Mouse (Mus musculus) cerebellum, adult 2 months (tissue): Measurements from ENCODE around the gene Wdfy2. TPM values are rescaled to one million over a fixed set of nuclear protein-coding genes. Genes with fewer than 3 reads are reported as not detected.

Experiments used
- DNase-seq, 2 experiments: peaks; one replicate each; pipeline ENCODE4 v3.0.0; 2021
- H3K27ac ChIP-seq: fragments of 200-500 bp; 2 replicates; pipeline ENCODE4 v1.5.1; 2012; ENCODE audit warnings: low read length, control low read depth, inconsistent platforms; ENCODE audit not compliant: insufficient read depth
- H3K27me3 ChIP-seq: fragments of 200-500 bp; 2 replicates; pipeline ENCODE4 v1.6.1; 2012; ENCODE audit warnings: inconsistent platforms, mild to moderate bottlenecking, low read length, moderate library complexity; ENCODE audit not compliant: control insufficient read depth, insufficient read depth
- H3K4me1 ChIP-seq: fragments of 200-500 bp; 2 replicates; pipeline ENCODE4 v1.6.1; 2011; ENCODE audit warnings: low read length; ENCODE audit not compliant: control insufficient read depth, insufficient read depth
- H3K4me3 ChIP-seq: fragments of 200-500 bp; replicated peaks from 2 replicates; pipeline ENCODE3; 2011; ENCODE audit warnings: mild to moderate bottlenecking, low read depth, low read length, control low read depth; ENCODE audit not compliant: insufficient read depth
- CTCF ChIP-seq: fragments of 200-500 bp; IDR thresholded peaks from 2 replicates; pipeline ENCODE4 v1.5.1; 2011; ENCODE audit warnings: low read depth, mild to moderate bottlenecking, control low read depth, low read length, moderate library complexity, borderline replicate concordance; ENCODE audit not compliant: insufficient read depth
- POLR2A ChIP-seq: fragments of 200-500 bp; IDR thresholded peaks from 2 replicates; pipeline ENCODE4 v1.6.1; 2011; ENCODE audit warnings: low read length, control low read depth, borderline replicate concordance; ENCODE audit not compliant: insufficient read depth
- WGBS: fragments of 180-500 bp; shearing (Covaris S2); methylation state at CpG from one replicate; pipeline ENCODE4 v1.1.7; 2018; 5-methylcytosine and 5-hydroxymethylcytosine counted together
- polyA plus RNA-seq: library from polyadenylated mRNA; depleted of rRNA; stranded (reverse); fragments of >200 nt; gene quantifications from 2 replicates; pipeline ENCODE4 v1.2.3, GENCODE M21; 2012

Wdfy2 gene
- polyA plus RNA-seq, 1 experiment = 15.8 TPM

DNA sequence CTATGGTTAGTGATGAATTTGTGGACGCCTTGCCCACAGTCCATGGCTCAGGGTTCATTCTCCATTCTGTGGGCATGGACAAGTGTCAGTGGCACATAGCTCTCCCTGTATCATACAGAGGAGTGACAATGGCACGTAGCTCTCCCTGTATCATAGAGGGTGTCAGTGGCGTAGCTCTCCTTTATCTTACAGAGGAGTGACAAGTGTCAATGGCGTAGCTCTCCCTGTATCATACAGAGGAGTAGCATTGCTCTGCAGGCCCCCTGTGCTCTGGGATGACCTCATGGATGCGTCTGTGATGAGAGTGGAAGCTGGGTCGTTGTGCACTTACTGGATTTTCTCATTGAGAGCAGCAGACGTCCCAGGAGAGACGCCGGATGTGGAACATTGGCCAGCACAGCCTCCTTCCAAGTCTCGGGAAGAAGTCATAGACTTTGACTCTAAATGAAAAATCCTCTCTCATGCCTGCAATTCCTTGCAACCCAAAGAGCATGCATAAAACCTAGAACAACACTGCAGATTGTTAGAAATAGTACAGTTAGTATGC is 79.1 kb downstream of the Wdfy2 start:
- no peaks in the 10 kb centered on the region for H3K27me3 ChIP-seq
- DNase-seq = no peak
- 81% methylated on average over 10 of the region's 10 CpGs for WGBS
- H3K4me1 ChIP-seq = peaks cover 7% of the 10 kb centered on the region
- H3K27ac ChIP-seq = no peak overlapping the region
- no peak for TF ChIP-seq POLR2A
- TF ChIP-seq CTCF = no peak
- no peak overlapping the region for H3K4me3 ChIP-seq

DNA sequence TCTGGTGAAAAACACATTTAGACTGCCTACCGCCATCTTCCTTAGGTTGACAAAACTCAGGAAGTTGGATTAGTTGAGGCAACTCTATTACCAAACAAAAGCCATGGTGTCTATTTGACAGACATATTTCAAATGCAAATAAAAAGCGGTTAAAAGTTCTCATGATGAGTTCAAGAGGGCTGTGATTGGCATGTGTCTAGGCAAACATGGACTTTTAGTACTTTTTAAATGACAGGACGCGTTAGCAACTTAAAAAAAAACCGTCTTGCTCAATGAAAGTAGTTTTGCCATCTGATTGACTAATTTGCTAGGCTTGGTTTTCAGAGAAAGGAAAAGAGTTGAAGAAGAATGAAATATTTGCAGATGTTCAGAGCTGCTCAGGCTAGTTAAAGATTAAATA is 83.9 kb downstream of the Wdfy2 start:
- H3K4me1 ChIP-seq = peaks cover 4% of the 10 kb centered on the region
- no peak for DNase-seq
- H3K4me3 ChIP-seq = no peak overlapping the region
- WGBS = 96% methylated on average over 5 of the region's 5 CpGs
- no peaks in the 10 kb centered on the region for H3K27me3 ChIP-seq
- TF ChIP-seq POLR2A (no peak), CTCF (no peak)
- H3K27ac ChIP-seq = no peak overlapping the region

DNA sequence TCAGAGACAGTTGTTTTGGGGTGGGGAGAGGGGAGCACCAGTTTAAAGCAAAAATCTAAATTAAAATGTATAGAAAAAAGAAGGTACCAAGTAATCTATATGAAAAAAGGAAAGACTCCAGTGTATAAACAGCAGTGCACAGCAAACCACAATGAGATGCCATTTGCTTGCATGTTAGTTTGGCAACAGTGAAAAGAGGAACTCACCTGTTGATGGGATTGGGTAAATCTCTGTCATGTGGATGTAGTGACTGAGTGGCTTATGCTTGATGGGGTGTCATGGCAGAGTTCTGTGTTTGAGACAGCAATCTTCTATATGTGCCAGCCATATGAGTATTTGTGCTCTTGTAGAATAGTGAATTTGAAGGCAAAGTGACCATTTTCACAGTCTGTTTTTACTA is 85.2 kb downstream of the Wdfy2 start:
- Histone ChIP-seq H3K4me1 (peaks cover 5% of the 10 kb centered on the region), H3K4me3 (no peak overlapping the region), H3K27ac (no peak overlapping the region), H3K27me3 (no peaks in the 10 kb centered on the region)
- no peak for DNase-seq
- TF ChIP-seq POLR2A = no peak
- no peak for TF ChIP-seq CTCF

DNA sequence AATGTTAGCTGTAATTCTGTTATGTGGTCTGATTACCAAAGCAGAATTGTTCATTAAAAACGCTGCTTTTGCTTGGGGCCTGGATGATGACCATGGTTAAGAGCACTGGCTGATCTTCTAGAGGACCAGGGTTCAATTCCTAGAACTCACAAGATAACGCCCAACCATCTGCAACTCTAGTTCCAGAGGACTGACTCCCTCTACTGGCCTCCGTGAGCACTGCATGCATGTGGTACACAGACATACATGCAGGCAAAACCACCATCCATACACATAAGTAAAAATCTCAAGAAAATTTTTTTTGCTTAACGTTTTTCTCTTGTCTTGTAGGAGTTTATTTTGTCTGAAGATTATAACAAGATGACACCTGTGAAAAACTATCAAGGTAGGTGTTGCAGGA is 87.3 kb downstream of the Wdfy2 start:
- no peaks in the 10 kb centered on the region for H3K27me3 ChIP-seq
- WGBS = 92% methylated on average over 4 of the region's 4 CpGs
- H3K4me3 ChIP-seq = no peak overlapping the region
- H3K4me1 ChIP-seq = peaks cover 5% of the 10 kb centered on the region
- no peak overlapping the region for H3K27ac ChIP-seq
- no peak for DNase-seq
- TF ChIP-seq CTCF (peak; percentile 29; the same call in 1 of the 2 replicates), POLR2A (no peak)

DNA sequence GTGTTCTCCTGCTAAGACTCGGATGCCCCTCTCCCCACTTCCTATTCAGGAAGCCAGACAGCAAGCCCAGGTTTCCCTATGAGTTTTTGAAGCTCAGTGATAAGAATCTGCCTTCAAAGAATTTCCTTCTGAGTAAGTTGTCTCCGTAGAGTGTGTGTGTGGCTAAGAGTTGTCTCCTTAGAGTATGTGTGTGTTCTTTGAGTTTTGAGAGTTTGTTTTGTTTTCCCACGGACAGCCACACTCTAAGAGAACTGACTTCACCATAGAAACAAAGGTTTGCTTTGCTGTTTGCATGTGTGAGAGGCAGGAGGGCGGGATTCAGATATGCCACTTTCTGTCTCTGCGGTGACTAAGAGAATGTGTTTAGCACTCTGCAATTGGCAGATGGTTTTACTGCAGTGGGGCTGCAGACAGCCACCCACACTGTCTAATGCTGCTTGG is 90.6 kb downstream of the Wdfy2 start:
- DNase-seq = no peak
- H3K4me3 ChIP-seq = no peak overlapping the region
- H3K27ac ChIP-seq = no peak overlapping the region
- 64% methylated on average over 5 of the region's 5 CpGs for WGBS
- H3K27me3 ChIP-seq = no peaks in the 10 kb centered on the region
- TF ChIP-seq POLR2A (no peak), CTCF (no peak)
- peaks cover 5% of the 10 kb centered on the region for H3K4me1 ChIP-seq

DNA sequence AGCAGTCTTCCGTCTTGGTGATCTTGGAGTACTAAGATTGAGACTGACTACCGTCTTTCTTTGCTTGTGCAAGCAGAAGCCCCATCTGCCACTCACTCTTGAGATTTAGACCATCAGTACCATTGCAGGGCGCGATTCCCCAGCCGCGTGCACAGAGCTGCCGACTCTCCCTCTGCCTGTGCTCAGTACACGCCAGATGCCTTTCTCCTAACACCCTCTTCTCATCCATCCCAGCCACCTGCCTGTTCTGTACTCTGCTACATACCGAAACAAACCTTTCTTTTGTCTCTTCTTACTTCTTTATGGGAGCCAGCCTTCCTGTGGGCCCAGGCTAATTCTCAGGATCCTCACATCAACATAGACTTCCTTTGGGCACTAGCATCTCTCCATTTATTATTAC is 97.9 kb downstream of the Wdfy2 start:
- Histone ChIP-seq H3K27ac (no peak overlapping the region), H3K4me1 (no peaks in the 10 kb centered on the region; the same call in 1 of the 2 replicates), H3K27me3 (no peaks in the 10 kb centered on the region), H3K4me3 (no peak overlapping the region)
- TF ChIP-seq POLR2A = no peak
- DNase-seq = no peak
- WGBS = 79% methylated on average over 9 of the region's 9 CpGs

DNA sequence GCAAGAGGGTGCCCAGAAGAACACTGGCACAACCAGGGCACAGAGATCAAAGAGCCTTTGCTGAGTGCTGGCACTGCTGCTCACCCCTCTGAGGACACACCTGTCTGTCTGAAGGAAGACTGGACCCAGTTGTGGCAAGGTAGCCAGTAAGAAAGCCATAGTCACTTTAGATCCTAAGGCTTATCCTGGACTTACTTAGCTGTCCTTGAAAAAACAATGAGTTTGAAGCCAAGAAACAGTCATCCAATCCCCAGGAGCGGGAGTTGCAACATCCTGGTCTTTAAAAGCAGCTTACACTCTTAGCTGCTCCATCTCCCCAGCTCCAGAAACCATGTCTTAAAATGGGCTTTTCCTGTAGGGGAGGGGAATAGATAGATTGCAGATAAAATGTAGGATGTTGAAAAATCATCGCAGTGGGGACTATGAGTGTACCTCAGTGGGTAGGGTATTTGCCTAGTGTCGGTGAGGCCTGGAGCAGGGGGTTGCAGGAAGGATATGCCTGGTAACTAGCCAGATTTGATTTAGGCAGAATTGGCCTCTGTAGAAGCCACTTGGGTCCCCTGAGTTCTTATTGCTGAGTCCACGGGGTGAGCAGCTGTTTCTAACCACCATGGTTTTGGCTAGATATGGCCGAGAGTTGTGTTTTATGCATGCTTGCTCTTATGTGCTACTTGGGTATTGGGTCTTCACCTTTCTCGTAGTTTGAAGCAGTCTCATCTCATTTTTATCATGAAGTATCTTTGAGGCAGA is 99.3 kb downstream of the Wdfy2 start:
- Histone ChIP-seq H3K27ac (no peak overlapping the region), H3K27me3 (no peaks in the 10 kb centered on the region), H3K4me1 (no peaks in the 10 kb centered on the region; the same call in 1 of the 2 replicates), H3K4me3 (no peak overlapping the region)
- 85% methylated on average over 6 of the region's 6 CpGs for WGBS
- no peak for TF ChIP-seq CTCF
- TF ChIP-seq POLR2A = no peak
- no peak for DNase-seq

DNA sequence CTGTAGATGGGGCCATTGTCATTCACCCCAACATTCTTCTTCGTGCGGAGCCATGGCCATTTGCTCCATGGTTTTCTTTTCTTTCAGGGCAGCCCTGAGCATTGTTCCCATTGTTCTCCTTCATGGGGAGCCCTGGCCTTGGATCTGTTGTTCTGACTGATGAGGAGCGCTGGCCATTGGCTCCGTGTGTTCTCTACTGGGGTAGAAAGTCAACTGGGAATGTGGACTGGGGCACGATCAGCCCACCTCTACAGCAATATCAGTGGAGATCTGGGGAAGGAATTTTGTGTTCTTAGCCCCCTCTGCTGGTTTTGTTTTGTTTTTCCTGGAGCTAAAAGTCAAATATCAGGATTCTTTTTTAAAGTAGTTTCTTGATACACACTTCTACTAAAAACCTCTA is 100.2 kb downstream of the Wdfy2 start:
- WGBS = 36% methylated on average over 5 of the region's 5 CpGs
- H3K4me1 ChIP-seq = no peaks in the 10 kb centered on the region; the same call in 1 of the 2 replicates
- no peaks in the 10 kb centered on the region for H3K27me3 ChIP-seq
- peak; percentile 40 to 44 for DNase-seq
- no peak overlapping the region for H3K27ac ChIP-seq
- no peak for TF ChIP-seq POLR2A
- TF ChIP-seq CTCF = peak; percentile 39; the same call in 1 of the 2 replicates
- no peak overlapping the region for H3K4me3 ChIP-seq

DNA sequence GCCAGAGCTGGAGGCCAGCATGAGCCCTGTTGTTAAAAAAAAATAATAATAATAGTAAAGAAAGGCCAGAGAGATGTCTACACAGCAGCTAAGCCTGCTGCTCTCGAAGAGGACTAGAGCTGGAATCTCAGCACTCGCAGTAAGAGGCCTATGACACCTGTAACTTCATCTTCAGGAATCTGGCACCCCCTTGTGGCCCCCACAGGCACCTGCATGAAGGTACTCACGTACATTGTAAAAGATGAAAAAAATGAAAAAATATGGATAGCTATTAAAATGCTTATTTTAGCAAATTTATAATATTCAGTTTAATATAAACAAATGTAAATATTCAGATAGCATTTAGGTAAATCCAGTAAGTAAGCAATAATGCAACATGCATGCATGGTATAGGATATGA is 102.0 kb downstream of the Wdfy2 start:
- no peaks in the 10 kb centered on the region for H3K27me3 ChIP-seq
- H3K27ac ChIP-seq = no peak overlapping the region
- H3K4me3 ChIP-seq = no peak overlapping the region
- no peak for DNase-seq
- WGBS = 97% methylated on average over 3 of the region's 3 CpGs
- TF ChIP-seq POLR2A = no peak
- peak; percentile 42; the same call in 1 of the 2 replicates for TF ChIP-seq CTCF
- no peaks in the 10 kb centered on the region; the same call in 1 of the 2 replicates for H3K4me1 ChIP-seq
